Mouse (Mus musculus) embryonic facial prominence, embryonic 13.5 days (tissue): ENCODE results near the gene Idh3a. TPM values are rescaled to one million over a fixed set of nuclear protein-coding genes. Genes with fewer than 3 reads are reported as not detected.

Experiments used
- polyA plus RNA-seq: library from polyadenylated mRNA; unstranded; fragments of >200 nt; fragmentation: Nextera tagmentation; extraction: Ambion mirVana; gene quantifications from 2 replicates; pipeline ENCODE4 v1.2.1, GENCODE M21; 2015

The Idh3a gene
- polyA plus RNA-seq, 1 experiment from 2014 or later: 110 TPM

Other genes with a start within 250 kb of the Idh3a start
- 6.5 and 9.3 TPM in 2 replicates for gene Dmxl2, start 84.7 kb upstream of the Idh3a start, polyA plus RNA-seq
- gene Sh2d7, start 47.4 kb upstream of the Idh3a start, polyA plus RNA-seq: not detected in 2 replicates
- gene Cib2, start 26.1 kb upstream of the Idh3a start, polyA plus RNA-seq: 36.0 and 36.4 TPM in 2 replicates
- 1.4 and 1.6 TPM in 2 replicates for gene Acsbg1, start 75.5 kb downstream of the Idh3a start, polyA plus RNA-seq
- gene Dnaja4, start 112.5 kb downstream of the Idh3a start, polyA plus RNA-seq: 7.3 and 8.2 TPM in 2 replicates
- 156 and 167 TPM in 2 replicates for gene Wdr61, start 148.2 kb downstream of the Idh3a start, polyA plus RNA-seq
- gene Crabp1, start 178.4 kb downstream of the Idh3a start, polyA plus RNA-seq: 743 and 842 TPM in 2 replicates